8 mouse cellular contexts compared by ENCODE assay signal in the genomic region with DNA sequence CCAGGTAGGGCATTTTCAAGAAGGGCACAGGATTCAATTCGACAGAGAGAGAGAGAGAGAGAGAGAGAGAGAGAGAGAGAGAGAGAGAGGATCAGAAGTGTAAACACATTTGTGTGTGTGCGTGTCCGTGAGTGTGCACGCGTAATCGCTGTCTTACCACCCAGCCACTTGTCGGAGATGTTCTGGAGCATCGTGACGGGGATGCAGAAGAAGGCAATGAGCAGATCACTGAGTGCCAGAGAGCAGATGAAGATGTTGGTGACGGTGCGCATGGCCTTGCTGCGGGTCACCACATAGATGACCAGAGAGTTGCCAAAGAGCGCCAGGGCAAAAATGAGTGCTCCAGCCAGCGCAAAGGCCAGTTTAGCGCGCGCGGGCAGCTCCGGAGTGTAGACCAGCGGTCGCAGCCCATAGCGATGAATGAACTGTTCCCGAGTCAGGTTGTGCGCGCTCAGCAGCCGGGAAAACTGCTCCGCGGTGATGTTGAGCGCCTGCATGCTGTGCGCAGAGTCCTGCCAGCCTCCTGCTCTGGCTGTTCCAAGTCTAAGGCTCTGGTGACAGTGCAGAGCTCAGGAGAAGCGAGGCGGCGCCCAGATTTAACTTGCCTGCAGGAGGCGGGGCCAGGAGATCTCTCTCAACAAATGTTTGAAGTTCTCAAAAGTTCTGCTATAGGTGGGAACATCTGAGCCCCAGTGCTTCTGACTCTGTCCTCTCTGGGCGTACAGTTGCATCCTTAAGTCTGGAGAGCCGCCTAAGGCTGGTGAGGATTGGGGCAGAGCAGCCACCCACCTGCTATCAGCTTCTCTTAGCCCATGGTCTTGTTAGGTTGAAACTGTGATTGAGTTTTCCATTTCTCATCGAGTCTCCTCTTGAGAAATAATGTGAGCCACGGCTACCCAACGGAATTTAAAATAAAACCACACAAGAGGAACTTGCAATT. TPM values are rescaled to one million over a fixed set of nuclear protein-coding genes. Genes with fewer than 3 reads are reported as not detected.
DNase-seq lines count a peak whose midpoint lies in the region; ATAC-seq and TF ChIP-seq lines count a peak whose summit lies in the region.
"Had no signal": no experiment of that assay in that cellular context is flagged by ENCODE, and none has a peak within 500 bp of the region (broad histone marks: within the 10 kb centered on the region; RNA-seq: fewer than 3 reads in every experiment).

A gene (minus strand): TSS at position 571 of the 940 bp plus-strand sequence.

- WGBS in embryonic facial prominence, embryonic 12.5 days: 9% methylated on average over 39 of the region's 39 CpGs
- WGBS in intestine, embryonic 15.5 days: 7% methylated on average over 39 of the region's 39 CpGs
- 12% methylated on average over 39 of the region's 39 CpGs for WGBS in neural tube, embryonic 14.5 days

- intact Hi-C loops in left cerebral cortex, adult 2 months (cut with DNase I): no loop called here
- intact Hi-C loops in left cerebral cortex, postnatal 10 days (cut with DNase I): no loop called here

- H3K4me3 ChIP-seq in left cerebral cortex, adult 2 months: peak within 1 kb of the TSS; percentile 48
- peak within 1 kb of the TSS; percentile 33 for H3K4me3 ChIP-seq in embryonic facial prominence, embryonic 12.5 days
- H3K4me3 ChIP-seq in intestine, embryonic 15.5 days (replicated peaks): peak within 1 kb of the TSS; percentile 11; the same call in 1 of the 2 replicates
- peak within 1 kb of the TSS; percentile 11 for H3K4me3 ChIP-seq in neural tube, embryonic 14.5 days (ENCODE audit: low read depth, low read length)
- H3K4me3 ChIP-seq: myocyte had no signal

- no peak for ATAC-seq in embryonic facial prominence, embryonic 12.5 days (ENCODE audit: insufficient number of reproducible peaks, insufficient read depth, low FRiP score, low TSS enrichment)
- ATAC-seq in intestine, embryonic 15.5 days: no peak; the same call in 1 of the 2 replicates
- peak; percentile 68; the same call in 1 of the 2 replicates for ATAC-seq in neural tube, embryonic 14.5 days (ENCODE audit: low read depth)

- H3K27me3 ChIP-seq in embryonic facial prominence, embryonic 12.5 days: peaks cover 25% of the 10 kb centered on the region
- peaks cover 14% of the 10 kb centered on the region for H3K27me3 ChIP-seq in intestine, embryonic 15.5 days (replicated peaks)
- H3K27me3 ChIP-seq in neural tube, embryonic 14.5 days (ENCODE audit: control insufficient read depth, insufficient read depth, low read length): 0 out of 2 replicates have a peak, but pooled peaks cover 2% of the 10 kb centered on the region

- H3K36me3 ChIP-seq in embryonic facial prominence, embryonic 12.5 days: no peaks in the 10 kb centered on the region
- H3K36me3 ChIP-seq in intestine, embryonic 15.5 days: no peaks in the 10 kb centered on the region
- no peaks in the 10 kb centered on the region for H3K36me3 ChIP-seq in neural tube, embryonic 14.5 days (ENCODE audit: control insufficient read depth, insufficient read depth, low read length)

- H3K27ac ChIP-seq in left cerebral cortex, adult 2 months: no peak within 1 kb of the TSS
- H3K27ac ChIP-seq in embryonic facial prominence, embryonic 12.5 days: no peak within 1 kb of the TSS
- H3K27ac ChIP-seq in intestine, embryonic 15.5 days: no peak within 1 kb of the TSS
- H3K27ac ChIP-seq in neural tube, embryonic 14.5 days (ENCODE audit: low read depth, low read length): no peak within 1 kb of the TSS

- no peak within 1 kb of the TSS for H3K9ac ChIP-seq in embryonic facial prominence, embryonic 12.5 days
- no peak within 1 kb of the TSS for H3K9ac ChIP-seq in intestine, embryonic 15.5 days
- H3K9ac ChIP-seq in neural tube, embryonic 14.5 days (replicated peaks; ENCODE audit: low read depth, low read length): no peak within 1 kb of the TSS

- H3K4me2 ChIP-seq in embryonic facial prominence, embryonic 12.5 days (replicated peaks): peak within 1 kb of the TSS; percentile 57
- peak within 1 kb of the TSS; percentile 62 for H3K4me2 ChIP-seq in intestine, embryonic 15.5 days (replicated peaks)
- H3K4me2 ChIP-seq in neural tube, embryonic 14.5 days (ENCODE audit: low read depth, low read length): peak within 1 kb of the TSS; percentile 45

- H3K4me1 ChIP-seq in embryonic facial prominence, embryonic 12.5 days: no peaks in the 10 kb centered on the region
- H3K4me1 ChIP-seq in intestine, embryonic 15.5 days (replicated peaks): 0 out of 2 replicates have a peak, but pooled peaks cover 2% of the 10 kb centered on the region
- no peaks in the 10 kb centered on the region for H3K4me1 ChIP-seq in neural tube, embryonic 14.5 days (ENCODE audit: control insufficient read depth, insufficient read depth, low read length)

- TF ChIP-seq CTCF in left cerebral cortex, adult 2 months (IDR thresholded peaks at IDR 0.05): no peak

- H3K9me3 ChIP-seq in embryonic facial prominence, embryonic 12.5 days: no peaks in the 10 kb centered on the region
- H3K9me3 ChIP-seq in intestine, embryonic 15.5 days: no peaks in the 10 kb centered on the region
- no peaks in the 10 kb centered on the region for H3K9me3 ChIP-seq in neural tube, embryonic 14.5 days (ENCODE audit: control insufficient read depth, low read length)

- DNase-seq in left cerebral cortex, adult 2 months (ENCODE audit: extremely low spot score in 1 of 2, low spot score in 2 of 2): peak; percentile 52 to 54
- no peak for DNase-seq in left cerebral cortex, postnatal 10 days (ENCODE audit: extremely low spot score in 1 of 2, low spot score in 2 of 2)
- DNase-seq in spleen, adult 18-20 months: no peak
- no peak for DNase-seq in kidney, postnatal 36 days

RNA-seq across cellular contexts. Expression of the gene that starts here (rescaled TPM):
- total RNA-seq in left cerebral cortex, adult 2 months (2021): 1 to 10 TPM; 4.6 to 4.7 TPM
- total RNA-seq in left cerebral cortex, postnatal 10 days (2021): 1 to 10 TPM; 2.3 to 3.0 TPM
- 0.28 and 0.41 TPM in 2 replicates for polyA plus RNA-seq in embryonic facial prominence, embryonic 12.5 days (2016; fragmentation: Nextera tagmentation; extraction: Ambion mirVana)
- polyA plus RNA-seq in intestine, embryonic 15.5 days (2015; fragmentation: Nextera tagmentation; extraction: Ambion mirVana): 0.13 TPM in 1 of 2 replicates, not detected in the other
- 1.3 and 2.5 TPM in 2 replicates for polyA plus RNA-seq in neural tube, embryonic 14.5 days (2014; fragmentation: Nextera tagmentation; extraction: Ambion mirVana)
- polyA plus RNA-seq: myocyte had no signal

Comparison
In these comparisons a context has a peak if more than half of its experiments do, and no peak if none do; other contexts are left out.
1. DNase-seq: peak in left cerebral cortex, adult 2 months (2 of 2); none in left cerebral cortex, postnatal 10 days (0 of 2), spleen, adult 18-20 months (0 of 2) and kidney, postnatal 36 days (0 of 2).
2. Peak in every context shown above with its lines, with median percentiles within 50 percentile points of each other: H3K4me3 ChIP-seq and H3K4me2 ChIP-seq.